Mouse (Mus musculus) embryo, embryonic 10.5 days (tissue): Measurements from ENCODE around the gene Gm572.

Experiments used
- DNase-seq: peaks from one replicate; pipeline ENCODE4 v3.0.0-alpha.2; 2015; ENCODE audit warnings: low spot score

The Gm572 gene

DNA sequence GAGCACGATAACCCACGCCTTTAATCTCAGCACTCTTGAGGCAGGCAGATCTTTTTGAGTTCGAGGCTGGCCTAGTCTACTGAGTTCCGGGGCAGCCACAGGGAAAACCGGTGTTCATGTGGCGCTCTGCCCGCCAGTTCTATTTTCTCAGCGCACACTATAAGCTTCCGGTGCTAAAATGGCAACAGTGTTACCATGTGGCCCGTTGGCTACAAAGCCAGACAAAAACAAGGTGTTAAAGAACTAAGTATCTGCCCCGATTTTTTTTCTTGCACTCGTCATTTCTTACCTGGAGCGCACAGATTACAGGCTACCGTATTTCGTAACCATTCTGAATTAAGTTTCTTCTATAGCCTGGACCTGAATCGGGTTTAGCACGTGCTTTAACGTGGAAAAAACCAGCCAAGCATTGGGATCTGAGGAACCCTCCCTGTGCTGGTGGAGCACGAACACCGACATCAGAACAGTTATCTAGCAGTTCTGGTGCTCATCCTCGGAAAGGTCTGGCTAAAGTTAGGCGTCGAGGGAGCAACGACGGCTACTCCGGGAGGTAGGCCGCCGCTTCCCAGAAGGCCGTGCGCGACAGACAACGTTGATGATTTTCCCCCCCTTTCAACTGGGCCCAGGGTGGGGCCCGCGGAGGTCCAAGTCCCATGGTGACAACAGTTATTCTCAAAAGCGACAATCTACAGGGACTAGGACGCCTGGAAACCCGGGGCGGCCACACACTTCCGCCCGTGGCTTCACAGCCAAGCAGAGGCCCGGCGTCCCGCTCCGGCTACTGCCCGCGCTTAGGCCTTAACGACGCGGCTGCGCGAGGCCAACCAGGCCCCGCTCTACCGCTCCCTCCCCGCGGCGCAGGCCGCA lies 17.1 kb upstream of the Gm572 start:
- DNase-seq, result peak; percentile 71

DNA sequence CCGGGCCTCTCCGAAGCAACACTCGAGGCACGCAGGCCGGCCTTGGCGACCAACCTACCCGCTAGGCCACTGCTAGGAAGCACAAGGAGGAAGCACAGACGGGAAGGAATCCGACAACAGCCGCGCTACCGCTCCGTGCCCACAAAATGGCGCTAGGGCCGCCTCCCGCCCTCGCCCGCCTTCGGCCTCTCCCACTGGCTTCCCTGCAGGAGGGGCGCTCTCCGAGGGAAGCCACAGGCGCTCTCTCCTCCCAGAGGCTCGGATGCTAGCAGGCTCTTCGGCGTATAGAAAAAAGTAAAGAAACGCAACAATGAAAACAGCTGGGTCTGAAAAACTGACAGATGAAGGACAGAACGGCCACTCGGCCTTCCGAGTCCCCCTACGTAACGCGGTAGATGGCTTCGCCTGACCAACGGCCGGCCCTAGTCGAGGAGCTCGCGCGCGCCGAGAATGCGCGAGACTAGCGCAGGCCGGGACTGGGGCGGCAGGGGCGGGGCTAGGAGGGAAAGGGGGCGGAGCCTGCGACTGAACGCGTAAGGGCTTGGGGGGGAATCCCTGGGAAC lies 16.4 kb upstream of the Gm572 start, which contains the start of gene Tardbp:
Tardbp (minus strand) TSS at position 397 of the 563 bp plus-strand sequence.
- peak; percentile 97 for DNase-seq

DNA sequence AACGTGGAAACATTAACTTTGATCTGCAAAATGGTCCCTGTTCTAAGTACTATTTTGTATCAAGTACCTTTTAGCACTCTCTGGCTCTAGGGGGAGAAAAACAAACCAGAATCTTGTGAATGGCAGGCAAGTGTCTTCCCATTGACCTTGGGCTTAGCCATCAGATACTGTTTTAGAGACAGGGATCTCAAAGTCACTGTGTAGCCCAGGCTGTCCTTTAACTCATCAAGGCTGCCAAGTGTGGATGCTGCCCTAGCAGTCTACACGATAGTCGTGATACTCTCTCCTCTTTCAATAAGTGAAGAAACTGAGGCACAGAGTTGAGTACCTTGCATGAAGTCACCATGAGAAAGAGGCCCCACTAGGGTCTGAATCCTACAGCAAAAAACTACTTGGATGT lies 15.9 kb upstream of the Gm572 start:
- DNase-seq, result no peak

DNA sequence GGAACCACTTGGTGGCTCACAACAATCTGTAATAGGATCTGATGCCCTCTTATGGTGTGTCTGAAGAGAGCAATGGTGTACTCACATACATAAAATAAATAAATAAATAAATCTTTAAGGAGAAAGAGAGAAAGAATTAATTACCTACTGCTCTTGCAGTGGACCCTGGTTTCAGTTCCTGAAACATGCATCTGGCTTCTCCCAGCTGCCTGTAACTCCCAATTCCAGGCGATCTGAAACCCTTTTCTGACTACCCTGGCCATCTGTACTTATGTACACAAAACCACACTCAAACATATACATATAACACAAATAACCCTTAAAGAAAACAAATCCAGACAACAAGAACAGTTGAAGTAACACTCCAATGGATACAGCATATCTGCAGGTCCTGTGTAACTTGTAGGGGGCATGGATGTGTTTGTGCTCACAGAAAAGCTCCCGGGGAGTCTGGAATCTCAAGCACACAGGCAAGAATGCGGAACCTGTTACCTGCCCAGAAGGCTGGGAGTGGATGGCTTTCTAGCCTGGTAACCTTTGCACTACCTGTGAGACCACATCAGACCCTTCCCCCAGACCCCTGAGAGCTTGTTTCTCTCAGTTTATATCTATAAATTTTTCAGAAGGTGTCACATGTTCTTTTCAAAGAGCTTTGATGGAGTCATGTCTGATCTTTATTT lies 11.0 kb upstream of the Gm572 start:
- no peak for DNase-seq

DNA sequence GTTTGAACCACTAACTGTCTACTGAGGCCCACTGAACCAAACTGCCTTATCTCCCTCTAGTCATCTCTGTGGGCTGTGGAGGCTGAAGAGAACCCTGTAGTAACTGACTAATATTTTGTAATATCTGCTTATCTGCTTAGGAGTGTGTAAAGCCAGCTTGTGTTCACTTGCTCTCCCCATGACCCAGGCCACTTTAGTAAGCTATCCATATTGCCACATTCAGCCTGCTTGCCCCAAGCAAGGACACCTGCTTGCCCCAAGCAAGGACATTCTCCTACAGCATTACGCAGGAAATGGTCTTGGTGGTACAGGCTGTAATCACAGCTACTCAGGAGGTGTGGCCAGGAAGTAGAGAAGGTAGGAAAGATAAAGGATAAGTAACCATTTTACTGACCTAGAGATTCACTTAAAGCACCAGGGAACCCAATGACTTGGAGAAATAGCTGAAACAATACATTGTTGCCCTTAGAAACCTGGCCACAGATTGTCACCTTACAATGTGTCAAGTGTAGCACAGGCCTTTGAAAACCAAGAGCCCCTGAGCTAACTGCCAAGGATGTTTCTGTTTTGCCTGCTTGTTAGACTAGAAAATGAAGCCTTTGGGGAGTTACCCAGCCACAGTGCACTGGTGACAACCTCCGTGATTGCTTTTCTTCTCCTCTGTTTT lies 9.6 kb upstream of the Gm572 start:
- DNase-seq, result no peak

DNA sequence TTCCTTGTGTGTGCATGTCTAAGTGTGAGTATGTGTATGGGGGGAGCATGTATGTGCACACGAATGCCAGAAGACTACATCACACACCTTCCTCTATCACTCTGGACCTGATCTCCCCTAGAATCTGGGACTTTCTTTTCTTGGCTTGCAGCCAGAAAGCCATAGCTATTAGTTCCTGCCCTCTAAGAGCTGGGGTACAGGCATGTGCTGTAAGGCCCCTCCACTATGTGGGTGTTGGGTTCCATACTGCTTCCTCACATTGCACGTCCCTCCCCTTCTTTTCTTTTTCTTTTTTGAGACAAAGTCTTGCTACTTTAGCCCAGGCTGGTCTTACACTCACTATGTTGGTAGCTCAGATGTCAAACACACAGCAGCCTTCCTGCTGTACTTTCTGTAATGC lies 7.8 kb upstream of the Gm572 start:
- DNase-seq, result no peak

DNA sequence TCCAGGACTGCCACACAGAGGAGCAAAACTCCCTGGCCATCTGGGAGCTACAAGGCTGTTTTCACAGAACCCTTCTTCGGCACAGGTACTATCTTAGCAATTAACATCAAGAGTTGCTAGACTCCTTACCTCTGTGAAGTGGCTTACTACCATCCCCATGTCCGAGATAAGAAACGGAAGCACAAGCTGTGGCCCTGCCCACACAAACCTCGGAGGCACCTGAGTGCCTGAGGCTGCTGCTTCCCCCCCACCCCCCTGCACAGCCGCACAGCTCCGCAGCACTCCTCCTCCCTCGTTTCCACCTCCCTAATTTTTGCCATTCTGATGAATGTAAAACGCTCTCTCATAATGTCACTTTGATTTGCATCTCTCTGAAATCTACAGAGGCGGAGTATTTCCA lies 4.8 kb upstream of the Gm572 start:
- no peak for DNase-seq

DNA sequence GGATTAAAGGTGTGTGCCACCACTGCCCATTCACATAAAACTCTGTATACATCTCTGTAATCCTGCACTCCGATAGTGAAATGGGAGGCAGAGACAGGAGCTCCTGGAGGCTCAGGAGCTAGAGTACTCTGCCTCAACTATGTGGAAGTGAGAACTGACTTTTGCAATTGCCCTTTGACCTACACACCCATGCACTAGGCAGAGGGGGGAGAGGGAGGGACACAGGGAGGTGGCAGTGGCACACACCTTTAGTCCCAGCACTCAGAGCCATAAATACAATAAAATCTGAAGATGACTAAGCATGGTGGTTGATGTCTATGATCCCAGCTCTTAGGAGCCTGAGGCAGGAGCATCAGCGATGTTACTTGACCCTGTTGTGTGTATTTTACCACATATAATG lies 3.7 kb upstream of the Gm572 start:
- DNase-seq, result no peak

DNA sequence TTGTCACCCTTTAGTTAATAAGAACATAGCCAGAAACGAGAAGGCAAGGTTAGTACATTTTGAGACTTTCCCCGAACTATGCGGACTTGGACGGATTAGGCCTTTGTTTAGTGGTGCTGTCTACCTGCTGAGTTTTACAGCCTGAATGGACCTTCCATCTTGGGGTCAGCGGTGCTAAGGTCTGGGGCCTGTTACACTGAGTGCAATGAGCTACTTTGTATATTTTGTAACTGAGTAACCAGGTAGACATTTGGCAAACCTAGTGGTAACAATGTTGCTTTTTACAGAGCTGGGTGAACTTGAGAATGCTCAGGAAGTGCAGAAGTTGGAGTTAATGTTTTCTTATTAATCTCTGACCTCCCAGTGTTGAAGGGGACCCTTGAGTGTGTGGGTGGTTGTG lies 2.0 kb upstream of the Gm572 start:
- DNase-seq, result no peak

DNA sequence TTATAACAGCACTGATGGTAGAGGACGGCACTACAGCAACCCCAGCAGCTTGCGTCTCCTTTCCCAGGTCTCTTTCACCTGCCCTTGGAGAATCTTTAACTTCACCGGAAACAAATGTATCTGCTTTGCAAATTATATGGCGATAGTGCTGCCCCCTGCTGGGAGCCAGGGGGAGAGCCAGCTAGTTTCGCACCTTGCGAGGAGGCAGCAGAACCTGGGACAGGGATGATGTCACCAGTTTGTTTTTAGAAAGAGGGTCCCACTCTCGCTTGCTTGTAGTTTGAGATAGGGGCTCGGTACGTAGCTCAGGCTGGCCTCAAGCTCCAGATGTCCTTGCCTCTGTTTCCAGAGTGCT lies 1.0 kb downstream of the Gm572 start:
- DNase-seq, result peak; percentile 76

DNA sequence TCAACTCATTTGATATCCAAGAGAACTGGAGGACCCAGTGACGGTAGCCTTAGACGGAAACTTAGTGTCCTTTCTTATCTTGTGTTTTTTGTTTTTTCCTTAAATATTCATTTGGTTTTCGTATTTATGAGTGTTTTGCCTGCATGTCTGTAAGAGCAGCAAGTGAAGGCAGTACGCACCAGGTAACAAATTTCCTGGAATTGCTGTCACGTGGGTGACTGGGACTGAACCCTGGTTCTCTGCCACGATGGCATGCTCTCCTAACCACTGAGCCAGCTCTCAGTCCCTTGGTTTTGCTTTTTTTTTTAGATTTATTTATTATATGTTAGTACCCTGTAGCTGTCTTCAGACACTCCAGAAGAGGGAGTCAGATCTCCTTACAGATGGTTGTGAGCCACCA lies 1.8 kb downstream of the Gm572 start:
- DNase-seq, result no peak

DNA sequence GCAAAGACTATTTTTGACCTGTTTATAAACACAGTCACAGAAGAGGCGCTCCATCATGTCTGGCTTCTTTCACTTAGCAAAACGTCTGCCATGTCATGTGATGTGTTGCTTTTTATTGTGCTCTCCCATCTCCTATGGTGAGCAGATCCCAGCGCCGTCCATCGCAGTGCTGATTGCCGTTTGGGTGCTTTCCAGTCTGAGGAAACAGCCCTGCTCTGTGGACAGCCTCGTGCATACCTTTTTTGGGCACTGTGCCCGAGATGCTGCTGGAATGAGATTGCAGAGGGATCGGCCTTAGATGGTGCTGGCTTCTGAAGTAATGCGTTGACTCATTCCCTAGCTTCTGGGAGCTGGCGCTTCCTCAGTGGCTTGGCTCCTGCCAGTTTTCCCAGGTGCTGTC lies 3.5 kb downstream of the Gm572 start:
- DNase-seq, result no peak

DNA sequence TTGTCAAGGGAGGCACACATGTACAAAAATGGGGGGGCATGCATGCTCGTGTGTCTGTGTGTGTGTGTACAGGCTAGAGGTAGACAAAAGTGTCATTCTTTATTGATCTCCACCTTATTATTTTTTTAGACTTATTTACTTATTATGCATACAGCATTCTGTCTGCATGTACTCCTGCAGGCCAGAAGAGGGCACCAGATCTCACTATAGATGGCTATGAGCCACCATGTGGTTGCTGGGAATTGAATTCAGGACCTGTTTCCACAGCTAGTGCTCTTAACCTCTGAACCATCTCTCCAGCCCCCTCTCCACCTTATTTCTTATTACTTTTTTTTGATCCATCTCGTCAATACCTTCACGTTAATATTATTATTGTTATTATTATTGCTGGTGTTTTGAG lies 6.2 kb downstream of the Gm572 start:
- DNase-seq, result no peak

DNA sequence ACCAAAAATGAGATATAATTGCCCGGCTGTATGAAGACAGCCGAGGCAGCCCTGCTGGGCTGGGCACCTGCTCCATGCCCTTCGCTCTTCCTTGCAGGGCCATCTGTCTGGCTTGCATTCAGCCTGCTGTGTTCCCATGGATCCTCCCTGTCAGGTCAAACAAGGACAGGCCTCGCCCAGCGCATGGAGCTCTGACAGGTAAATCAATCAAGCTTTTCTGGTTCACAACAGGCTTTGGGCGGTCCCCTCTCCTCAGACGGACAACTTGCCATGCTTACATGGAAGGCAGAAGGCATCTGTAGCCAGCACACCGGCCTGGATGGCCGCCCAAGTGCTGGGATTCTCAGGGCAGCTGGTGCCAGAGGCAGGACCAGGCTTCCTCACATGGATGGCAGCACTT lies 7.9 kb downstream of the Gm572 start:
- DNase-seq, result peak; percentile 54

DNA sequence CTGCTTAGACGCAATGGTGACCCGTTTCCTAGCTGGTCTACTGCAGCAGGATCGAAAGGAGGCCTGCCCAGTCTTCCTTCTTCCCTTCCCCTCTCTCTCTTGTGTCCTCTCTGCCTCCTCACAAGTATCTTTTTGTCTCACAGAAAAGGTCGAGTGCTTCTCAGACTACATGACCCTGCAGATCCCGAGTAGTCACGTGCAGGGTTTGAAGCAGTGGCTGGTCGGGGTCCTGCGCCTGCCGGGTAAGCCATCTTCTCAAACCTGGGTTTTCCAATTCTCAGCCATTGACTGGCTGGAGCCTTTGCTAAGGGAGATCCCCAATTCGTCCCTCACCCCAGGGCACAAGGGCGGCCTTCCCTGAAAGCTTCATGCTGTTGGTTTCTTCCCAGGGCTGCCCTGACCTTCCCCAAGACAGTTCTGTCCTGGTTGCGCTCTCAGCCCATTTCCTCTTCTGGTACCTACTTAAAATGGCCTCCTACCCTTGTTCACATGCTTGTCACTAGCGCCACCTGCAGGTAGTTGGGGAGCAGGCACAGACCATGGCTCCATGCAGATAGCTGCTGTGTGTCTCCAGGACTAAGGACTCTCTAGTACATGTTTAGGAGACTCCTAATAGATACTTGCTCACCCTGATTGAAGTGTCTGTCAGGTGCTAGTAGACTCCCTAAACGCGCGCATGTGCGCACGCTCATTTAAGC lies 11.7 kb downstream of the Gm572 start:
- peak; percentile 60 for DNase-seq

DNA sequence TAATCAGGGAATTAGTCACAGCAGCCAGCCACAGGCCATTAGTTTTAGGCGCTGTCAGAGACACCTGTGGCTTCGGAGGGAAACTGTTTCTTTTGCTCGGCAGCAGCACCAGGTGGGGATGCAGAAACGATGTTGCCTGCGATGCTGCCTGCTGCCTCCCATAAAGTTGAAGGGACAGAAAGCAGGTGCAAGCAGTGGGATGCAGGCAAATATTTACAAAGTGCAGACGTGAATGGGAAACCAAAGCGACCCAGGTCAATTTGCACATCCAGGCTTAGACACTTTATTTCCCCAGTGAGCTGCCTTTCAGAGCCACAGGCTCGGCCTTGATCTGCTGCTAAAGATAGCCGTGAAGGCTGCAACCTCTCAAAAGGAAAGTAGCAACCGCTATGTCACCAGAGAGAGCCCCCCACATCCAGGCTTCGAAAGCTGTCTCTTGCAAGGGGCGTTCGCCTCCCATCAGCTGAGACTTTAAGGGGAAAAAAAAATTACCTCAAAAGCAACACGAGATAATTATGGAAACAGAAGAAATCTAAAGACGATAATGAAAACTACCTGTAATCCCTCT lies 13.7 kb downstream of the Gm572 start:
- DNase-seq, result no peak

DNA sequence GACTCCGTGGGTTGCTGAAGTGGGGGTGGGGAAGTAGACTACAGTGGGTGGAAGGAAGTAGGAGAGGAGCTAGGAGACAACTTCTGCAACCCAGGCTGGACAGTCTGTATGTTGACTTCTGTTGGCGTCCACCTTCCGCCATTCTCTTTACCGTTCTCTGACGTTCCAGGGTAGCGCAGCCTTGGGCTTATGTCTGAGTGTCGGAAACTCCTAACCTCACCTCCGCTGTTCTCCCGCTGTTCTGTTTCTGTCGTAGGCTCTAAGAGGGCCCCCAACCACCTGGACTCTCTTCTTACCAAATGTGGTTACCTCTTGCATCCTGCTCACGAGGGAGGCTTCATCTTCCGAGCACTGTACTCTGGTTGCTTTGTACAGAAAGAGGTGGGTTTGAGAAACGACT lies 14.7 kb downstream of the Gm572 start:
- DNase-seq, result no peak

DNA sequence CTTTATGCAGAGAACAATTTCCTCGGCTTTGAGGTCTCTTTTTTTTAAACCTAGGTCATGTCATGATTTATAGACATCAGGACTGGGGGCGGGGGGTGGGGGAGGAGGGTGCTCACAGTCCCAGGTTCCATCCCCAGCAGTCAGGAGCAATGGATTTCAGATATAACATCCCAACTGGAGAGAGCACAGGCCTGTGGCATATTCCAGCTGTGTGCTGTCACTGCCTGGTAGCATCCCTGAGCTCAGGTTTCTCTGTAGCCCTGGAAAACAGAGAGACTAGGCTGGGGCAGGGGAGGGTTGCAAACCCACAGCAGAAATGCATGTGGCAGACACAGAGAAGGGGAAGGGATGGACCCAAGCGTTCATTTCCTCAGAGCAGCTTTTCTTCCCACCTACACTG lies 17.1 kb downstream of the Gm572 start:
- DNase-seq, result no peak

DNA sequence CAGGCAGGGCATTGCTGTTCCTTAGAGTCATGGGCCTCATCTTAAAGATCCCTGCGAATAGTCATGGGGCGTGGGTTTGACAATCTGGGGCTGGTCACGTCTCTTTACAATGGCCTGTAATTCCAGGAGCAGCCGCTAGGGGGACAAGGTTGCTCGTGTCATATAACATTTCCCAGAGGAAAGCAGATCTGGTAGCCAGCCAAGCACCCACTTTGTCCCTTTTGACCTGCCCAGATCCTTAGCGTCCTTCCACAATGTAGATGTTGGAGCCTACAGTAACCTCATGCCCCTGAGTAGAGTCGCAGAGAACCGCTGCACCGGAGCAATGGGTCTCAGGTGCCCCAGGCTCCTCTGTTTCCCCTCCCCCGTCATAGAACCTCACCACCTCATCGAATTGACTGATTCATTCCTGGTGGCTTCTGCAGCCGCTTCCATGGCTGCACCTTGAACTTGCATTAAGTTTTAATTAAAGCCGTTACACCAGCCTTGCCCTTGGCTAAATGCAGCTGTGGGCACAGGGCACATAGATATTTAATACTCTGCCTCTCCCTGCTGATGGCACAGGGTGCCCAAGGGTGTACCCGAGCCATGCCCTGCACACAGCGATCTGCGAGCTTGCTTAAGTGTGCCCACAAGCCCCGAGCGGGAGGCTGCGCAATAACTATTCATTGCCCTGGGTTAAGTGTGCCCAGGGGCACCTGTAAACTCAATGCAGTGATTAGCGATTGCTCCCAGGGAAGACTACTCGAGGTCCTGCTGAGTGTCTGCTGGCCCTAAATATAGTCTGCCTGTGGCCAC lies 19.2 kb downstream of the Gm572 start:
- peak; percentile 91 for DNase-seq

DNA sequence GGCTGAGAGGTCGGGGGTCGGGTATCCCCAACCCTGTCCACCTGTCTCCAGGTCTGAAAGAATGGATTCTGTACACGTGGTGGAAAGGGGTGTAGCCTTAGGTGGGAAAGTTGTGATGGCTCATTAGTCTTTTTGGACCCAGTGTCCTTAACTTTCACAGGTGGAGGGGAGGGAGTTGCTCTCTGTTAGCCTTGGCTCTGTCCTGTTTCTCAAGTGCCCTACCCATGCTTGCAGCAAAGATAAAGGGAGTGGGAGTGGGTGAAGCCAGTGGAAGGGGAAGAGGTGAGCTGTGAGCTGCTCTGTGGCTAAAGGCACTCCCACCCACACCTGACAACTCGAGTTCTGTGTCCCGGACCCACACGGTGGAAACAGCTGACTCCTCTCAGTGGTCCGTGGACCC lies 20.2 kb downstream of the Gm572 start:
- no peak for DNase-seq

DNA sequence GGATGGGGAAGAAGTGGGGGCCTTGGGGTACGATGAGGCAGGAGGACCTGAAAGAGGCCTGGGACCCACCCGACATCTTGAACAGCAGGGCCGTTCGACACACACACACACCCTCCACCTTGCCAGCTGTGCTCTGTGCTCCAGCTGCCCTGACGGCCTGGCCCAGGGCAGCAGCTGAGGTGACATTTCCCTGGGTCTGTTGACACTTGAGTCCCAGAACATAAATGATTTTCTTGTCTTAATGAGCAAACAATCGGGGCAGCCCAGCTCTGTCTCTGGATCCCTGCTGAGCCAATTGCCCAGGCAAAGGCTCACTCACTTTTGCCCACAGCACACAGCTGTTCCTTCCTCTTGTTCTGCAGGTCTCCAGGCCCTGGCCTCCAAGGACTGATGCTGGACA lies 20.9 kb downstream of the Gm572 start:
- DNase-seq, result no peak
